Mouse (Mus musculus): ENCODE results near the gene Sppl3. TPM values are rescaled to one million over a fixed set of nuclear protein-coding genes. Genes with fewer than 3 reads are reported as not detected.

Sppl3 gene
- total RNA-seq, 2 experiments from 2014 or later: 85.2 to 87.0 TPM

DNA sequence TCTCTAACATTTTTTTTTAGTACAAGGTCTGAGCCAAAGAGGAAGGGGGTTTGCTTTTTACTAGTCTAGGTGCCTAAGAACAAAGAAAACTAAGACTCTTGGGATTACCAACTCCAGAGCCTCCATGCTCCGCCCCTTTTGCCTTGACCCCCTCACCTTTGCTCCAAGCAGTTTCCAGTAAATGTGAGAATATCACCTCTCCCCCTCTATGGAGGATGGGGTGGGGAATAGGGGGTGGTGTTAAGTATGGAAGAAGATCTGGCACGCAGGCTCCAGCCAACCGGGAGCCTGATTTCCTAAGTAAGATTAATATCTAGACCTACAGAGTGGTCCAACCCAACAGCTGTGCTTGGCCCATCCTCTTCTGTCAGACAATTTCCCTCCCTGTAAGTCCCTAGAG, 129.8 kb downstream of the Sppl3 start:
- TF ChIP-seq CTCF (IDR thresholded peaks at IDR 0.05): no peak
- no peak for DNase-seq (ENCODE audit: extremely low spot score in 1 of 2, low spot score in 2 of 2)
- no peak overlapping the region for H3K4me3 ChIP-seq
- no peak overlapping the region for H3K27ac ChIP-seq
- intact Hi-C loops (cut with DNase I): no loop called here

DNA sequence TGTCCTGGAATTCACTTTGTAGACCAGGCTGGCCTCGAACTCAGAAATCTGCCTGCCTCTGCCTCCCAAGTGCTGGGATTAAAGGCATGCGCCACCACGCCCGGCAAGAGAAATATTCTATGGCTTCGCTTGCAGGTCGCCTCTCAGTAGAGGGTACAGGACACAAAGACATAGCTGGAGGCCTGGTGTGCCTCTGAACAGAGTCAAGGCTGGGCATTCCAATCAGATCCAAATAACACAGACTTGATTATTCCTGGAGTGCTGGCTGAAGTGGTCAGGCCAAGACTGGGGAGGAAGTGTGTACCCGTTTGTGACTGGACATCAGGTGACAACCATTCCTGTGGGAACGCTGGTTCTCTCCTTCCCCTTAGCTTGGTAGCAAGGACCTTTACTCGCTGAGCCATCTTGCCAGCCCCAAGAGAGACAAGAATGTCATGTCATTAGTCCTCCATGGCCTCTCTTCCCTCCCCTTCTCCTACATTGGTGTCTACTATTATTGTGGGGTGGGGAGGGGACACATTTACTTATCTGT, 131.3 kb downstream of the Sppl3 start:
- DNase-seq (ENCODE audit: extremely low spot score in 1 of 2, low spot score in 2 of 2): no peak
- no peak overlapping the region for H3K27ac ChIP-seq
- H3K4me3 ChIP-seq: no peak overlapping the region
- intact Hi-C loops (cut with DNase I): no loop called here
- TF ChIP-seq CTCF (IDR thresholded peaks at IDR 0.05): no peak

DNA sequence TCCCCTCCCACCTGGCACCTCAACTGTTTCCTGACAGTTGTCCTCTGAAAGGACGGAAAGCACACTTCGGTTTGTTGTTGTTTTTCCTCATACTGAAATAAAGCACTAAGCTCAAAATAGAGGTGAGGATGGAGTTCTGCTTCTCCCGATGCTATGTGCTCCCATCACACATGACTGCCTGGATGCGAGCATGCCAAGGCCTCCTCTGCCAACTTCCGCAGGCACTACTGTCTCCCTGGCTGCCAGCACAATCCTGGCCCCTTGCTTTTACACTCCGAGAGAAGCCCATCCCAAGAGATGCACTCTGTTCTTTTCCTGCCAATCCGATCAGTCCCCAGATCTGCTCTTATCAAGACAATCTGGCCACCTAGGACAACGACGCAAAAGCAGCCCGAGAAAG, 132.6 kb downstream of the Sppl3 start:
- no peak for DNase-seq (ENCODE audit: extremely low spot score in 1 of 2, low spot score in 2 of 2)
- Histone ChIP-seq H3K27ac (no peak overlapping the region), H3K4me3 (no peak overlapping the region)
- intact Hi-C loops (cut with DNase I): no loop called here
- no peak for TF ChIP-seq CTCF (IDR thresholded peaks at IDR 0.05)

DNA sequence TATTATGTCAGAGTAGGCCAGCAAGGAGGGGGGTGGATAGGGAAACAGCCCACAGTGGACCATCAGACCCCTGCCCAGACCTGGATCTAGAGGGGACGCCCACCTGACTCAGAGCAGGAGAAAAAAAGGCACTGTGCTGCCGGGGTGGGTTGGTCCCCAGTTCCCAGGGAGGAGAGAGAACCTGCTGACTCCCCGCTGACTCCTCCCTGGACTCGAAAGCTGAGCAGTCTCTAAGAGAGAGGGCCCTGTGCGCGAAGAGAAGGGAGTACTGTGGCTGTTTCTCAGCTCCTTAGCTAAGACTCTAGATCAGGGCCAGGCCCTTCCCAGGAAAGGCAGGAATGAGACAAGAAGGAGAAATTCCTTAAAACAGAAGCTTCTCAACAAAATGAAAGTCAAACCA, 133.5 kb downstream of the Sppl3 start:
- H3K27ac ChIP-seq: no peak overlapping the region
- TF ChIP-seq CTCF (IDR thresholded peaks at IDR 0.05): no peak
- H3K4me3 ChIP-seq: no peak overlapping the region
- DNase-seq (ENCODE audit: extremely low spot score in 1 of 2, low spot score in 2 of 2): no peak
- intact Hi-C loops (cut with DNase I): no loop called here

DNA sequence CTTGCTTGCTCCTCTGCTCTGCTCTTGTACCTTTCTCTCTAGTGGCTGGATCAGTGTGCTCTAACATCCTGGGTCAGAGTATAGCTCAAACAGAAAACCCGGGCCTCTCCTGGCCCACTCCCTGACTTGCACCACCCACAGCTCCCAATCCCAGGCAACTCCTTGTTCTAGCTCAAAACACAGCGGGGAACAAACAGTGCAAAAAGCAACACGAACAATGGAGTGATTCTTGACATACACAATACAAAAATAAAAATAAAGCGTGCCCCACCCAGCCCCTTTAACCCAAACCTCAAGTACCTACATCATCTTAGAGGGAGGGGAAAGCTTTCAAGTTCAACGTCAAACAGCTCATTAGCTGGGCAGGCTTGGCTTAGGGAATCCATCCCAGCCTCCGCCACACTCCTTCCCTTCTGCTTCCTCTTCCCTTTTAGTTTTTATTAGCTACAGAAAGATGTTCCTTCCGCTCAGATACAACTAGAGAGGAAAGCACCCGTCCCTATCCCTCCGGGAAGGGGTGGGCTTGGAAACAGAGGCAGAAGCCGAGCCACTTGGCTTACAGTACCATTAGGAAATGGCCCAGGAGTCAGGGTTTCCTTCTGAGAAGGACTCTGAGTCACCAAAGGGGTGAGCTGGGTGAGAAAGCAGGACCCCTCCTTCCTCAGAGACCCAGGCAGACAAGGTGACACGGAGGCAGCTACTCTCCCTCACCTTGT, 134.5 kb downstream of the Sppl3 start:
- H3K4me3 ChIP-seq: no peak overlapping the region
- peak overlapping the region; percentile 16; the same call in 1 of the 2 replicates for H3K27ac ChIP-seq
- no peak for TF ChIP-seq CTCF (IDR thresholded peaks at IDR 0.05)
- no peak for DNase-seq (ENCODE audit: extremely low spot score in 1 of 2, low spot score in 2 of 2)
- intact Hi-C loops (cut with DNase I): no loop called here

DNA sequence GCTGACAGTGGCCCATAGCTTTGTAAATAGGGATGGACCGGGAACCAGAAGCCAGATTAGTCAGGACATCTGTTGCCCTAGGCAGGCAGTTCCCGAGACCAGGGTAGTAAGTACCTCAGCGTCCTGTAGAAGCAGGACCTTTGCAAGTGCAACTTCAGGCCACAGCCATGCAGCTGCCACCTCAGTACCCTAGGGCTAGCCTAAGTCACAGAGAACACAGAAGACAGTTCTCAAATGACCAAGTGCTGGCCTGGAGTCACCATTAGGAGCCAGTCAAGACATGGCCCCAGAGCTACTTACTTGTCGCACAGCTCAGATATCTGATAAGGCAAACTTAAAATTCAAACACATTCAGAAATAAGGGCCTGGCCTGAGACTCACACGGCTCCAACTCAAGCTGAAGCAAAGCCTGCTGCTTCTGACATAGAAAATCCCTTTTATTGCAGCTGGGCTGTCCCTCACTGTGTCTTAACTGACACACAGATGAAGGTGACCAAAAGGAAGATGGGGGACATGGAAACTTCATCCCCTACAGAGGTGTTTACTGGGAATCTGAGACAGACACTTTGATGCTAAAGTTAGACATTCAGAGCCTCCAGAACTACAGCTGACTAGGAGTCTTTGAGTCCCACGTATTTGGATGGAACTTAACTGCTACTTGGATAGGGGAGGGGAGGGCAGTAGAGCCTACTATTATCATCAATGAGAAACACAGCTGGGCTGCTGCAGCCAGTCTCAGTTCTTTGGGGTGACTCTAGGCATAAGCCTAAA, 135.2 kb downstream of the Sppl3 start:
- DNase-seq (ENCODE audit: extremely low spot score in 1 of 2, low spot score in 2 of 2): no peak
- TF ChIP-seq CTCF (IDR thresholded peaks at IDR 0.05): no peak
- H3K4me3 ChIP-seq: no peak overlapping the region
- intact Hi-C loops (cut with DNase I): no loop called here
- peak overlapping the region; percentile 20; the same call in 1 of the 2 replicates for H3K27ac ChIP-seq

DNA sequence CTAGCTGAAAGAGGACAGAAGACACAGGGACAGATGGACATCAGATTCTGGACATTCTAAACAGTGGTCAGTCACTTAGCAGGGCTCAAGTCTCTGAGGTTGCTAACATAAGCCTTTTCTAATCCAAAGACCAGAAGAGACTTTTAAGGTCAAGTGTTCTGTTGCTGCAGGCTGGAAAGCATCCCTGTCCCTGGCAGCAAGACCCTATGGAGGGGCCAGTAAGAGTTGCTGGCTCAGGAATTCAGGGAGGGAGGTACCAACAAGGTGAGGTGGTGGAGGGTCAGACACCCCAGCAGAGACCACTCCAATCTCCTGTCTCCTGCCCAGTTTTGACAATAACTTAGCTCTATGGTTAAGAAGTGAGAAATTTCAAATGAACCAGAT, 135.8 kb downstream of the Sppl3 start:
- no peak overlapping the region for H3K4me3 ChIP-seq
- no peak for TF ChIP-seq CTCF (IDR thresholded peaks at IDR 0.05)
- DNase-seq (ENCODE audit: extremely low spot score in 1 of 2, low spot score in 2 of 2): no peak
- no peak overlapping the region for H3K27ac ChIP-seq
- intact Hi-C loops (cut with DNase I): no loop called here

DNA sequence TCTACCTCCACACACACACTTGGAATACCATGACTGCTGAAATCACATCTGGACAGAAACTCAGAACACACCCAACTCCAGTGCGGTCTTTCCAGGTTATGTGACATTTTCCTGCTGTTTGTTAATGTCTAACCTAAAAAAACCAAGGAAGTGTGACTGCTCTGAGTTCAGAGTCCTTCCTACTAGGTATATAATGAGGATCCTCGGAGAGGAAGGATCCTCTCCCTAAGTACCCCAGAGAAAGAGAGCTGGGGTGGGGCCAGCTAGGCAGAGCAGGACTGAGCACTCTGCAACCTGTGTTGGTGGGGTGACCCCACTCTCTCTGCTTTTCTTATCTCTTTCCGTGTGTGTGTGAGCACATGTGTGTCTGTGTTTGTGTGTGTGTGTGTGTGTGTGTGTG, 136.5 kb downstream of the Sppl3 start:
- intact Hi-C loops (cut with DNase I): no loop called here
- Histone ChIP-seq H3K27ac (no peak overlapping the region), H3K4me3 (no peak overlapping the region)
- DNase-seq (ENCODE audit: extremely low spot score in 1 of 2, low spot score in 2 of 2): no peak
- no peak for TF ChIP-seq CTCF (IDR thresholded peaks at IDR 0.05)

DNA sequence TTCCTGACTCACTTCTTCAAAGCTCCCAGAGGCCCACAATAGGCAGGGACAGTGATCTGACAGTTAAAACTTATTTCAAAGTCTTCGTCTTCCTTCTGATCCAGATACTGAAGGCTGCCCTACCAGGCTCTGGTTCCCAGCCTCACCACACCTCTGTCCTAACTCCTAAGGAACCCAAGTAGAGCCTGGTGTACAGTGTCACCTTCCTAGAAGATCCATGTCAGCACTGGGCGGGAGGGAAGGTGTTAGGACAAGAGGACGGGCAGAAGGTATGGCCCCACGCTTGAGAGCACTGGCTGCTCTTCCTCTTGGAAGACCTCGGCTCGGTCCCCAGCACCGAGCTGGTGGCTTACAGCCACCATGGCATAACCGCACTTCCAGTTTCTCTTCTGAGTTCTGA, 137.4 kb downstream of the Sppl3 start:
- no peak for DNase-seq (ENCODE audit: extremely low spot score in 1 of 2, low spot score in 2 of 2)
- no peak for TF ChIP-seq CTCF (IDR thresholded peaks at IDR 0.05)
- intact Hi-C loops (cut with DNase I): no loop called here
- H3K4me3 ChIP-seq: no peak overlapping the region
- H3K27ac ChIP-seq: no peak overlapping the region

Other genes starting within 250 kb of the Sppl3 start
- 10 to 100 TPM; 31.0 to 38.8 TPM for gene Ankrd13a, start 236.5 kb upstream of the Sppl3 start, total RNA-seq (2021)
- 10 to 100 TPM; 42.7 to 43.7 TPM for gene Git2, start 235.6 kb upstream of the Sppl3 start, total RNA-seq (2021)
- gene 1500011B03Rik, start 187.7 kb upstream of the Sppl3 start, total RNA-seq (2021): 100 to 1,000 TPM; 144 to 161 TPM
- gene 4930519G04Rik, start 157.5 kb upstream of the Sppl3 start, total RNA-seq (2021): not detected
- gene Gm9936, start 152.5 kb upstream of the Sppl3 start, total RNA-seq (2021): 1 to 10 TPM; 1.0 to 1.5 TPM
- 1 to 10 TPM; 1.6 to 1.7 TPM for gene Oasl2, start 114.2 kb upstream of the Sppl3 start, total RNA-seq (2021)
- gene Oasl1, start 87.9 kb upstream of the Sppl3 start, total RNA-seq (2021): under 1 TPM in 1 of 2 experiments, not detected in 1; 0.81 TPM
- gene 2210016L21Rik, start 69.0 kb upstream of the Sppl3 start, total RNA-seq (2021): 100 to 1,000 TPM; 214 to 229 TPM
- not detected for gene Hnf1a, start 40.0 kb upstream of the Sppl3 start, total RNA-seq (2021)
- not detected for gene Gm10401, start 87.2 kb downstream of the Sppl3 start, total RNA-seq (2021)
- gene Acads, start 108.2 kb downstream of the Sppl3 start, total RNA-seq (2021): 1 to 10 TPM; 6.5 to 7.2 TPM
- gene Unc119b, start 123.8 kb downstream of the Sppl3 start, total RNA-seq (2021): 10 to 100 TPM; 25.2 to 31.0 TPM
- gene Mlec, start 147.0 kb downstream of the Sppl3 start, total RNA-seq (2021): 10 to 100 TPM; 87.8 to 89.8 TPM
- gene Cabp1, start 183.2 kb downstream of the Sppl3 start, total RNA-seq (2021): 100 to 1,000 TPM; 319 to 335 TPM
- 100 to 1,000 TPM; 116 to 117 TPM for gene Pop5, start 224.7 kb downstream of the Sppl3 start, total RNA-seq (2021)

Measured in left cerebral cortex, adult 2 months (tissue).